Mouse (Mus musculus) midbrain, embryonic 12.5 days (tissue): ENCODE measurements at regions not wholly inside any gene's neighbourhood (a gene's known extent, or its start where the extent isn't known, plus 50 kb on each side); places are given as distances from the start of the nearest gene placed in this dataset.

ENCODE experiments used
- ATAC-seq: fragments of 200-750 bp; cut with Nextera tagmentation; 2 replicates; pipeline ENCODE4 v1.8.0; 2017; ENCODE audit warnings: low read depth, moderate TSS enrichment, moderate library complexity; ENCODE audit not compliant: low FRiP score
- H3K27ac ChIP-seq: fragments of 300-500 bp; sonication (generic); replicated peaks from 2 replicates; pipeline ENCODE4 v1.5.1; 2016; ENCODE audit warnings: mild to moderate bottlenecking
- H3K27me3 ChIP-seq: fragments of 300-500 bp; sonication (generic); 2 replicates; pipeline ENCODE4 v1.6.1; 2016; ENCODE audit warnings: mild to moderate bottlenecking
- H3K36me3 ChIP-seq: fragments of 300-500 bp; sonication (generic); 2 replicates; pipeline ENCODE4 v1.6.1; 2016
- H3K4me1 ChIP-seq: fragments of 300-500 bp; sonication (generic); 2 replicates; pipeline ENCODE4 v1.6.1; 2016
- H3K4me2 ChIP-seq: fragments of 300-500 bp; sonication (generic); replicated peaks from 2 replicates; pipeline ENCODE4 v1.6.1; 2016; ENCODE audit warnings: mild to moderate bottlenecking, moderate library complexity
- H3K4me3 ChIP-seq: fragments of 300-500 bp; sonication (generic); 2 replicates; pipeline ENCODE4 v1.5.1; 2016; ENCODE audit warnings: mild to moderate bottlenecking
- H3K9ac ChIP-seq: fragments of 300-500 bp; sonication (generic); replicated peaks from 2 replicates; pipeline ENCODE4 v1.6.1; 2016; ENCODE audit warnings: mild to moderate bottlenecking, moderate library complexity
- H3K9me3 ChIP-seq: fragments of 300-500 bp; sonication (generic); 2 replicates; pipeline ENCODE4 v1.6.1; 2016; ENCODE audit warnings: mild to moderate bottlenecking
- WGBS: fragments of 180-500 bp; shearing (Covaris S2); methylation state at CpG from one replicate; pipeline ENCODE4 v1.1.7; 2016; 5-methylcytosine and 5-hydroxymethylcytosine counted together

DNA sequence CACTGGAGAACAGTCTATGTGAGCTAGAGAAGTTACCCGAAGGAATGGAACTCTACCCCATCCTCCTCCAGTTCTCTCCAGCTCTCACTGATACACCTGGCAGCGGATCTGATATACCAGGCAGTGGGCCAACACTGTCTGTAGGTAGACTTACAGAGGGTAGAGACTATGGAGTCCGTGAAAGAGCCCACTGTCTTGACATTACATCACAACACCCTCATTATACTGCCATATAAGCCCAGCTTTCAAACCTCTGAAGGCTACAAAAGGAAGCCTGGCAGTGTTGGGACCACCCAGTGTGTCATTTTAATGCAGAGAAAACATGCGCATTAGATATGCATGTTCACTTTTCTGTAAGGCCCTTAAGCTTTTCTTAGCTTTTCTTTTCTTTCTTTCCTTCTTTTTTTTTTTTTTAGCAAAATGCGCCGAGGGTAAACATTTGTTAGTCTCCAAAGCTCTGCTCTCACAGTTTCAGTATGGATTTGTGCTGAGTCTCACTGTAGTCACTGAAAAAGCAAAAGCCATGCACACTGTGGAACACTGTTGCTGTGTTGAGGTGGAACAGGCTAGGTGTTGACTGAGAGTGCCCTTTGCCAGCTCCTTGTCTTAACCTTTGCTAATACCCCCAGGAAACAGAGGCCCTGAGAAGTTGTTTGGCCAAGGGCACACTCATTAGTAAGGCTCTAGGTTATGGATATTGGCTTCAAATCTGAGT, 212.4 kb upstream of the Atp5g3 start:
- no peaks in the 10 kb centered on the region for H3K36me3 ChIP-seq
- peak; percentile 74 for ATAC-seq
- H3K27me3 ChIP-seq = peaks cover 16% of the 10 kb centered on the region
- no peaks in the 10 kb centered on the region for H3K9me3 ChIP-seq
- no peak overlapping the region for H3K4me2 ChIP-seq
- H3K4me1 ChIP-seq = peaks cover 23% of the 10 kb centered on the region
- H3K4me3 ChIP-seq = no peak overlapping the region
- H3K27ac ChIP-seq = no peak overlapping the region
- H3K9ac ChIP-seq = no peak overlapping the region
- 25% methylated on average over 6 of the region's 6 CpGs for WGBS

GRCm38 (mm10) chr2:74122937-74123336, 211.8 kb upstream of the Atp5g3 start:
- H3K4me3 ChIP-seq = no peak overlapping the region
- peaks cover 22% of the 10 kb centered on the region for H3K4me1 ChIP-seq
- no peak for ATAC-seq
- H3K27me3 ChIP-seq = peaks cover 16% of the 10 kb centered on the region
- no peak overlapping the region for H3K9ac ChIP-seq
- H3K36me3 ChIP-seq = no peaks in the 10 kb centered on the region
- no peaks in the 10 kb centered on the region for H3K9me3 ChIP-seq
- H3K27ac ChIP-seq = no peak overlapping the region
- WGBS = 60% methylated on average over 2 of the region's 2 CpGs
- no peak overlapping the region for H3K4me2 ChIP-seq

DNA sequence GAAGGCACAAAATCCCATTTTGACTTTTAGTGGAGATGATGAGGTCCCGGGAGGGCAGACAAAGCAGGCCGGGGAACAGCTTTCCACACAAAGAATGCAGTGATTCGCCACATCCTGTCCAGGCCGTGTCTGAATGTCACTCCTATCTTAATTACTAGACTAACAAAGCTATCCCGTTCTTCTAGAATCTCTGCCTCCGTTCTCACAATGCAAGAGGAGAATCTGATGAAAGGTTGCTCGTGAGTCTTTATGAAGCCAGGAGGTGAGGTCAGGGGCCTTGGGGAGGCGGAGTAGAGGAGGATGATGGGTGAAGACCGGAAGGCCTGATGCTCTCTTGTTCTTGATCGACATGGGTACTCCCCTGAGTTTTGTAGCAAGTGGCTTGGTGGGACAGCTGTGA, 208.9 kb upstream of the Atp5g3 start:
- Histone ChIP-seq H3K36me3 (no peaks in the 10 kb centered on the region), H3K4me1 (peaks cover 22% of the 10 kb centered on the region), H3K4me3 (no peak overlapping the region), H3K4me2 (no peak overlapping the region), H3K27me3 (peaks cover 4% of the 10 kb centered on the region), H3K9ac (no peak overlapping the region), H3K27ac (peak overlapping the region; percentile 50), H3K9me3 (no peaks in the 10 kb centered on the region)
- 46% methylated on average over 10 of the region's 10 CpGs for WGBS
- no peak for ATAC-seq

- Histone ChIP-seq H3K4me2 (no peak overlapping the region), H3K9ac (no peak overlapping the region), H3K36me3 (no peaks in the 10 kb centered on the region), H3K4me3 (no peak overlapping the region), H3K4me1 (peaks cover 21% of the 10 kb centered on the region), H3K9me3 (no peaks in the 10 kb centered on the region), H3K27ac (peak overlapping the region; percentile 50), H3K27me3 (peaks cover 4% of the 10 kb centered on the region)
- ATAC-seq = no peak
- 51% methylated on average over 17 of the region's 17 CpGs for WGBS
These were observed 208.2 kb upstream of the Atp5g3 start for GRCm38 (mm10) chr2:74119167-74119937.

- H3K4me1 ChIP-seq = no peaks in the 10 kb centered on the region
- no peaks in the 10 kb centered on the region for H3K36me3 ChIP-seq
- H3K9ac ChIP-seq = no peak overlapping the region
- 85% methylated on average over 4 of the region's 4 CpGs for WGBS
- ATAC-seq = no peak
- no peak overlapping the region for H3K4me2 ChIP-seq
- no peaks in the 10 kb centered on the region for H3K9me3 ChIP-seq
- no peaks in the 10 kb centered on the region for H3K27me3 ChIP-seq
- no peak overlapping the region for H3K4me3 ChIP-seq
- H3K27ac ChIP-seq = no peak overlapping the region
These were observed 195.3 kb upstream of the Atp5g3 start for GRCm38 (mm10) chr2:74106472-74106871.

DNA sequence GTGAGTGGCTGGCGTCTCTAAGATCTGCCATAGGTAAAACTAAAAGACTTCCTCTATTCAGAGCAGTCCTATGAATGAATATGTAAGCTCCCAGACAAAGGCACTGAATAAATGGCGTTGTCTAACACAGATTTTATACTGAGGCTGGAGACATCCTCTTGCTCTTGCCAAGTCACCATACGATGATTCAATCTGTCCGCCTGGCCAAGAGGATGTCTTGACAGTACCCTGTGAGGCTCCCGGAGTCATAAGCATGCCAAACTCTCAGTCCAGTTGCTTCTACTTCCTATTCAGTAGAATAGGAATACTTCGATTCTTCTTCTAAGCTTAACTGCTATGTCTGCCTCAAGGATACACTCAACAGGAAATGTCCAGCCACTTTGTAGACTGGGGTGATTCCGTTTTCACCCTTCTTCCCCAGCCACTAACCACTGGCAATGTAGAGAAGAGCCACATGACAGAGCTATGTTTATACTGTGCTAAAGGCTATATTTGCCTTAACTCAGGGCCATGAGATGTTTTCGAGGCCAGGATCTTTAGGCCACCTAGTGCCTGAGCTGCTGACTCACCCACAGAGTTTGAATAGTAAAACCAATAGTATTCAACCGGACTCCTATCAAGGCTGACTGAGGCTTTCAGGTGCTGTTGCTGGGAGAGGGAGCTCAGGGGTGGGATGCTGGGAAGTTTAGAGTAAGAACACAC, 188.7 kb upstream of the Atp5g3 start:
- ATAC-seq = no peak

GRCm38 (mm10) chr2:74096809-74097208, 185.7 kb upstream of the Atp5g3 start:
- no peaks in the 10 kb centered on the region for H3K36me3 ChIP-seq
- H3K4me3 ChIP-seq = no peak overlapping the region
- whole genome bisulfite sequencing = 80% methylated on average over 2 of the region's 2 CpGs
- ATAC-seq = no peak
- no peak overlapping the region for H3K9ac ChIP-seq
- no peak overlapping the region for H3K27ac ChIP-seq
- H3K4me2 ChIP-seq = no peak overlapping the region
- peaks cover 7% of the 10 kb centered on the region; the same call in 1 of the 2 replicates for H3K4me1 ChIP-seq
- H3K9me3 ChIP-seq = no peaks in the 10 kb centered on the region
- no peaks in the 10 kb centered on the region for H3K27me3 ChIP-seq

More for the DNA sequence above, 188.7 kb upstream of the Atp5g3 start:
- Histone ChIP-seq H3K4me3 (no peak overlapping the region), H3K4me1 (peaks cover 7% of the 10 kb centered on the region; the same call in 1 of the 2 replicates), H3K9me3 (no peaks in the 10 kb centered on the region), H3K27ac (no peak overlapping the region), H3K36me3 (no peaks in the 10 kb centered on the region), H3K27me3 (no peaks in the 10 kb centered on the region), H3K4me2 (no peak overlapping the region), H3K9ac (no peak overlapping the region)
- WGBS = 80% methylated on average over 9 of the region's 9 CpGs

GRCm38 (mm10) chr2:74093494-74093893, 182.4 kb upstream of the Atp5g3 start:
- Histone ChIP-seq H3K4me2 (no peak overlapping the region), H3K4me1 (peaks cover 2% of the 10 kb centered on the region; the same call in 1 of the 2 replicates), H3K27me3 (no peaks in the 10 kb centered on the region), H3K36me3 (no peaks in the 10 kb centered on the region), H3K9me3 (no peaks in the 10 kb centered on the region), H3K4me3 (no peak overlapping the region), H3K27ac (no peak overlapping the region), H3K9ac (no peak overlapping the region)
- 88% methylated on average over 7 of the region's 7 CpGs for WGBS
- no peak for ATAC-seq

DNA sequence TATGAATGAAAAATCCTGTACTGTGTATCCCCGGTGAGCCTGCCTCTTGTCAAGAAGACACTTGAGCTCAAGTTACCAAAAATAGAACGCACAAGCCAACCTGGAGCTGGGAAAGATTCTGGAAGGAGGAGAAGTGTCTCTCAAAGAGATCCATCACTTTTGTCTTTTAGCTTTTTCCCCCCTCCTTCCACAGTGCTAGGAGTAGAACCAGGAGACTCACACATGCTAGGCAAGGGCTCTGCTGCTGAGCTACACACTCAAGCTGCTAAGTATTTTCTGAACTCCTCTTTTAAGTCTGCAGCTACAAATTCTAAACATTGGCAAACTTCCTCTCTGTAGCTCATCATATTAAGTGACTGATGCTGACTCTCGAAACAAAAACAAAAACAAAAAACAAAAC, 176.2 kb upstream of the Atp5g3 start:
- H3K4me2 ChIP-seq = no peak overlapping the region
- no peaks in the 10 kb centered on the region for H3K9me3 ChIP-seq
- no peak overlapping the region for H3K4me3 ChIP-seq
- H3K36me3 ChIP-seq = no peaks in the 10 kb centered on the region
- no peaks in the 10 kb centered on the region for H3K4me1 ChIP-seq
- no peak overlapping the region for H3K27ac ChIP-seq
- no peak overlapping the region for H3K9ac ChIP-seq
- H3K27me3 ChIP-seq = 0 out of 2 replicates have a peak, but pooled peaks cover 4% of the 10 kb centered on the region
- WGBS = 89% methylated on average over 3 of the region's 3 CpGs
- ATAC-seq = no peak

- Histone ChIP-seq H3K9me3 (no peaks in the 10 kb centered on the region), H3K27me3 (0 out of 2 replicates have a peak, but pooled peaks cover 4% of the 10 kb centered on the region), H3K27ac (no peak overlapping the region), H3K4me1 (no peaks in the 10 kb centered on the region), H3K4me3 (no peak overlapping the region), H3K4me2 (no peak overlapping the region), H3K9ac (no peak overlapping the region), H3K36me3 (no peaks in the 10 kb centered on the region)
- 95% methylated on average over 6 of the region's 6 CpGs for WGBS
- ATAC-seq = no peak
These were observed 173.8 kb upstream of the Atp5g3 start for GRCm38 (mm10) chr2:74084971-74085370.

DNA sequence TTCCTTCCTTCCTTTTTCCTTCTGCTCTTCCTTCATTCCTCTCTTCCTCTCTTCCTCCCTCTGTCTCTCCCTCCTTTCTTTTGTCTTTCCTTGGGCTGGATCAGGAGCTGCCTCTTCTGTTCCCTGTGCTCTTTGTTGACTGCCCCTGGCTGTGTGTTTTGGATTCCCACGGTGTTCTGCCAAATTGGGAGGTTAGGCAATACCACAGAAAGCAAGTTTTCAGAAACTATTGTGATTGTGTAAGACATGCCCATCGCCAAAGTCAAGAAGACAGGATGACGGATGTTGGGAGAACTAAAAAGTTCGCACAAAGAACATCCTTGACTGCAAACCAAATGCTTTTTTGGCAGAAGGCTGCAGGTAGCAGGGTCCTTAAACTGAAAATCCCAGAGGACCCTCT, 165.6 kb upstream of the Atp5g3 start:
- peaks cover 4% of the 10 kb centered on the region for H3K27me3 ChIP-seq
- peaks cover 19% of the 10 kb centered on the region for H3K4me1 ChIP-seq
- H3K36me3 ChIP-seq = no peaks in the 10 kb centered on the region
- H3K4me3 ChIP-seq = no peak overlapping the region
- H3K9me3 ChIP-seq = no peaks in the 10 kb centered on the region
- H3K4me2 ChIP-seq = no peak overlapping the region
- no peak overlapping the region for H3K27ac ChIP-seq
- no peak overlapping the region for H3K9ac ChIP-seq
- WGBS = 66% methylated on average over 4 of the region's 4 CpGs
- no peak for ATAC-seq

DNA sequence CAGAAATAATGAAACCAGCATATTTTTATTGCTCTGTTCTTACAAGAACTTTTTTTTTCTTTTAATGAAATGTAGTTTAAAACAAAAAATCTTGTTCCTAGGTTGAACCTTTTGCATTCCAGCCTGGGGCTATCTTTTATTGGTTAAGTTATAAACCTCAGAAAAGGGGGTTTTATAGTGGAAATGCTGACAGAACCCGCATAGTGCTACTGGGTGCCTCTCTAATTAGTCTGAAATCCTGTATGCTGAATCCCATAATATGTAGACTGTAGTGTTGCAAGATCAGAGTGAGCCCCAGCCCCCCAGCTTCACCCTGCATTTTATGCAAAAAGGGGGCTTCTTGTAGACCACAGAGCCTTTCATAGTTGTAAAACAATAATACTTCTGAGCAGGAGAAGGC, 164.4 kb upstream of the Atp5g3 start:
- Histone ChIP-seq H3K4me1 (peaks cover 19% of the 10 kb centered on the region), H3K9ac (no peak overlapping the region), H3K4me3 (no peak overlapping the region), H3K27me3 (peaks cover 4% of the 10 kb centered on the region), H3K36me3 (no peaks in the 10 kb centered on the region), H3K27ac (no peak overlapping the region), H3K4me2 (no peak overlapping the region), H3K9me3 (no peaks in the 10 kb centered on the region)
- 85% methylated on average over 1 of the region's 1 CpGs for WGBS
- no peak for ATAC-seq
